Mouse (Mus musculus): ENCODE results near the gene Patj. TPM values are rescaled to one million over a fixed set of nuclear protein-coding genes. Genes with fewer than 3 reads are reported as not detected.

Patj gene
- polyA plus RNA-seq, 1 experiment from 2014 or later: 6.7 TPM

DNA sequence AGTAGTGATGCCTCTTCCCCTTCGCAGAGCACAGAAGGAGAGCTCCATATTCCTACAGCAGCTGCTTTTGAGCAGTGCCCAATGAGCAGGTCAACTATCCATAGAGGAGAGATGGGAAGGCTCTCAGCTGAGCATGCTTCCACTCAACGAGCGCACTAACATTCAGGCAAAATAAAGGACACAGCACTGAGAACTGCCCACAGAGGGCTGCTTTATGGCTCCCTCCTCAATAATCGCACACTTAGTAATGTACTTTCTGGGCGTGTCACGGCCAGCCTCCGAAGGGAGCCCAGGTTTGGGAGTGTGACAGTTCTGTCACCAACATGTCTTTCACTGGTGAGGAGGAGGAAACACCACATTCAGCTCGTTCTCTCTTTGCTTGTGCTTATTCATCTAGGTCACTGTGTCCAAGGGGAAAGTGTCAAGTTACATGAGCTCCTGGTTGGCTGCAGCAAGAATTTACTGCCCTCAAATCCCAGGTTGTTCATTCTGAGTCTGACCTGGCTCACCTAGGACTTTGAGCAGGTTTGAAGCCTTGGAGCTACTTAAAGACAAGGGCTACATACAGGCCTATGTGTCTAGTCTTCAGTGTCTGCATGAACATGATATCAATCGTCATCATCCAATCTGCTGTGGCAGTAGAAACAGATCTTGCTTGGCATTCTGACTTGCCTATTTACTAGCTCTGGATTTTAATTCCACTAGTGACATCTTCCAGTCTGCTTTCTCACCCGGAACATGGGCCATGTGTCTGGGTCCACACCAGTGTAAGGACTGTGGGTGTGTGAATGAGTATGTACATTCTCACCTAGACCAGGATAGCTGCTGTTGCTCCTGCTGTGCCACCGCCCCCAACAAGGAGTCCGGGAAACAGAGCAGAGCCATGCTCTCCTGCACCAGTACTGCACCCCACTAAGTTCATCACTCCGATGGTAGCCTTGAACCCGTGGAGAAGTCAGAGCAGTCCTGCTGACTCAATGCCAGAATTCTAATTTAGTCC, 371.8 kb downstream of the Patj start:
- Histone ChIP-seq H3K27me3 (no peaks in the 10 kb centered on the region), H3K9me3 (no peaks in the 10 kb centered on the region), H3K4me1 (replicated peaks) (no peaks in the 10 kb centered on the region), H3K27ac (no peak overlapping the region), H3K9ac (no peak overlapping the region), H3K4me3 (no peak overlapping the region), H3K36me3 (no peaks in the 10 kb centered on the region), H3K4me2 (no peak overlapping the region)
- ATAC-seq (ENCODE audit: low FRiP score): no peak
- WGBS: 85% methylated on average over 14 of the region's 14 CpGs

Small RNA genes within 50 kb of the gene (microRNA-seq; reads per million reads assigned to microRNA genes)
- not detected for gene Gm22625
- gene Gm26154: not detected

Other genes with a start within 250 kb of the Patj start
- gene Tm2d1, start 12.5 kb upstream of the Patj start, polyA plus RNA-seq (2015; fragmentation: Nextera tagmentation; extraction: Ambion mirVana): 130 and 144 TPM in 2 replicates

Measured in hindbrain, embryonic 13.5 days (tissue).